Mouse (Mus musculus): ENCODE measurements around the gene Hlcs.

The Hlcs gene

DNA sequence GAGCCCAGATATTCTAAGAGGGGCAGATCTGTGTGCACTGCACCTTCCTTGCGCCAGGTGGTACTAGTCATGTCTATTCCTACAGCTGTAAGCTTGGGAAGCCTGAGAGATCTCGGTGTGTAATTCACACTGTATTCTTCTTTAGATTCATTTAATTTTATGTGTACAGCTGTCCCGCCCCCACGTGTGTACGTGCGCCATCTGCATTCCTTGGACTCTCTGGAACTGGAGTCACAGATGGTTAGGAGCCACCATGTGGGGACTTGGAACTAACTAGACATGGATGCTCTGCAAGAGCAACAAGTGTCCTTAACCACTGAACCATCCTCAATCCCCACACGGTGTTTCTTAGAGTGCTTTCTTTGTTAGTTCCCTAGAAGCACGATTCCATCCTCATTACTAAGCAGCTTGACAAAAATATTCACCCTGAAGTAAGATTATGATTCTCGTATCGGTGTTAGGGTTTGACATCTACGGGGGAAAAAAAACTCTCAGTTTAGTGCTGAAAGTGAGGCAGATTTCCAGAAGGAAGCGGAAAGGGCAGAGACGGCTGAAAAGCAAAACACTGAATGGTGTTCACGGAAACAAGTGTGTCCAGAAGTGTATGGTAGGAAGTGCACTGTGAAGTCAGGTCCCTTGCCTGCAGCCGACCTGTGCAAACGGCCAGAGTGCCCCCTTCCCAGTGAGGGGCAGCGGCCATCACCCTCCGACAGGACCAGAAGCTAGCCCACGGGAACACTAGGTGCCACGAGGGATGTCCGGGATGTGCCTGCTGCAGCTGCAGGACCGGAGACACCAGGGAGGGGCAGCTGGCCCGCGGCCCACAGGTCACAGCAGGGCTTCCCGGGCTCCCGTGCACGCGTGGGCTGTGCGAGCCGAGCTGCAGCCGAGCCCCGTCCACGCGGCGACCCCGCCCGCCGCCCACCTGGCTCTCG is 24.0 kb downstream of the Hlcs start:
- peak; percentile 75 to 93 for DNase-seq (ENCODE audit: low spot score in 2 of 2)

- DNase-seq (ENCODE audit: low spot score in 2 of 2) = no peak
Measured at GRCm38 (mm10) chr16:94287826-94288225, 25.5 kb downstream of the Hlcs start.

DNA sequence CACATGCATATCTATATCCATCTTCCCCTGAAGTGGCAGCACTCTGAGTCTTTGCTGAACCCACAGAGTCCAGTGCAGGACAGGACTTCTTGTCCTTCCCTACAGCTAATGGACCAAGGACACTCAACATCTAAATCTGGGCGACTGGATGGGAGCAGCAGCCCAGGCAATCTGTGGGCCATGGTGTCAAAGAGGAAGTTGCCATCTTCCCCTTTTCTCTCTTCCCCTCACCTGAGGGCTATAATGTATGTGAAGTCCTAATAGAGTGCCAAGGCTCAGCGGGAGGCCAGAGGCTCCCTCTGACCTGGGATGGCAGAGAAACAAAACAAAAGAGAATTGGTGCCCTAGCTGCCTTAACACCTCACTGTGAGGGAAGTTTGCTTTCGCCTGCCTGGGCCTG is 29.4 kb downstream of the Hlcs start:
- no peak for DNase-seq (ENCODE audit: low spot score in 2 of 2)

DNA sequence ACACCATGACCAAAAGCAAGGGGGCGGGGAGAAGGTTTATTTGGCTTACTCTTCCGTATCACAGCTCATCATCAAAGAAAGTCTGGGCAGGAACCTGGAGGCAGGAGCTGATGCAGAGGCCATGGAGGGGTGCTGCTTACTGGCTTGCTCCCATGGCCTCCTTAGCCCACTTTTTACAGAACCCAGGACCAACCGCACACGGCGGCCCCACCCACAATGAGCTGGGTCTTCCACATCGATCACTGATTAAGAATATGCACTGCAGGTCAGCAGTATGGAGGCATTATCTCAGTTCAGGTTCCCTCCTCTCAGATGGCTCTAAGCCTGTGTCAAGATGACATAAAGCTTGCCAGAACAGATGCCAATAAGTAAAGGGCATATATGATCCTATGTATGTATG is 42.5 kb downstream of the Hlcs start:
- no peak for DNase-seq (ENCODE audit: low spot score in 2 of 2)

- peak; percentile 89 to 90 for DNase-seq (ENCODE audit: low spot score in 2 of 2)
Measured at GRCm38 (mm10) chr16:94269635-94270034, 43.7 kb downstream of the Hlcs start.

- DNase-seq (ENCODE audit: low spot score in 2 of 2) = no peak
Measured at GRCm38 (mm10) chr16:94268205-94268604, 45.2 kb downstream of the Hlcs start.

- DNase-seq (ENCODE audit: low spot score in 2 of 2) = no peak
Measured at GRCm38 (mm10) chr16:94264611-94265010, 48.8 kb downstream of the Hlcs start.

DNA sequence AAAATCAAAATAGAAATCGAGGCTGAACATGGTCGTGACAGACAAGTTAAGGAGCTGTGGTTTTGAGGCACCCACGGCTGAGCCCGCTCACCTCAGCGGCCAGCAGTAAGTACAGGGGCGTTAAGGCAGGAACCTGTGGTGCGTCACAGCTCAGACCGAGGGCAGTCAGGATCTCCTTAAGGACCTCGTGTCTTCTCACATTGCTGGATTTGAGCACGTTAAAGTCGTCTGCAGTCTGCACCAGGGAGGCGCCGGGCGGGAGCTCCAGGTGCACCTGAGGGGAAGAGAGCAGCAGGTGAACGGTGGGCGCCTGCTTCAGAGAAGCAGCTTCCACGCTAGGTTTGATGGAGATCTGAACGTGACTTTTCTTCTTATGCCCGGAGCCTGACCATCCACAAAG is 50.9 kb downstream of the Hlcs start:
- DNase-seq (ENCODE audit: low spot score in 2 of 2) = no peak

DNA sequence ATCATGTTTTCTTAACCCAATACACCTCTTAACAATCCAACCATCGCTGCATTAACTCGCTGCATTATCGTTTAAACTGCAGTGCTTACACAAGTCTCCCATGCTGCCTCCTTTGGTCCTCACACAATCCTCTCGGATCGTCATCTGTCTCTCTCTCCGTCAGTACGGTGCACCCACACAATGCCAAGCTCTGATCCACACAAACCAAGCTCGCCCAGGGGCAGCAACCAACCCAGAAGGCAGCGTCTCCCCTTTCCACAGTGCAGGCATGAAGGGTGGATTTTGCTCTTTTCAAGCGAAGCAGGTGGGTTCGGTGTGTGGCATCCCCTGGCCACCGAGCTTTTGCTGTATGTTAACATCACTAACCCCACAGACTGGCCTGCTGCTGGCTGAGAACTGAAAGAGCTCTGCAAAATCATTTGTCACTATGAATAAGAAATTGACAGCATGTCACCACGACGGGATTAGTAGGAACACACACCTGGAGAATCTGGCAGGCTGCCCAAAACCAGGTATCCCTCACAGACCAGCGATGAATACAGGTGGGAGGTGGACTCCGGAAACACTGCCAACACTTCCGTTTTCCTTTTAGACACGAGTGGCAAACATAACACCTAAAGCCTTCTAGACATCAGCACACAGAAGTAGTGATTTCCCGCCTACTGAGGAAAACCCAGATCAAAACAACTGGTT is 52.3 kb downstream of the Hlcs start:
- DNase-seq (ENCODE audit: low spot score in 2 of 2) = no peak

DNA sequence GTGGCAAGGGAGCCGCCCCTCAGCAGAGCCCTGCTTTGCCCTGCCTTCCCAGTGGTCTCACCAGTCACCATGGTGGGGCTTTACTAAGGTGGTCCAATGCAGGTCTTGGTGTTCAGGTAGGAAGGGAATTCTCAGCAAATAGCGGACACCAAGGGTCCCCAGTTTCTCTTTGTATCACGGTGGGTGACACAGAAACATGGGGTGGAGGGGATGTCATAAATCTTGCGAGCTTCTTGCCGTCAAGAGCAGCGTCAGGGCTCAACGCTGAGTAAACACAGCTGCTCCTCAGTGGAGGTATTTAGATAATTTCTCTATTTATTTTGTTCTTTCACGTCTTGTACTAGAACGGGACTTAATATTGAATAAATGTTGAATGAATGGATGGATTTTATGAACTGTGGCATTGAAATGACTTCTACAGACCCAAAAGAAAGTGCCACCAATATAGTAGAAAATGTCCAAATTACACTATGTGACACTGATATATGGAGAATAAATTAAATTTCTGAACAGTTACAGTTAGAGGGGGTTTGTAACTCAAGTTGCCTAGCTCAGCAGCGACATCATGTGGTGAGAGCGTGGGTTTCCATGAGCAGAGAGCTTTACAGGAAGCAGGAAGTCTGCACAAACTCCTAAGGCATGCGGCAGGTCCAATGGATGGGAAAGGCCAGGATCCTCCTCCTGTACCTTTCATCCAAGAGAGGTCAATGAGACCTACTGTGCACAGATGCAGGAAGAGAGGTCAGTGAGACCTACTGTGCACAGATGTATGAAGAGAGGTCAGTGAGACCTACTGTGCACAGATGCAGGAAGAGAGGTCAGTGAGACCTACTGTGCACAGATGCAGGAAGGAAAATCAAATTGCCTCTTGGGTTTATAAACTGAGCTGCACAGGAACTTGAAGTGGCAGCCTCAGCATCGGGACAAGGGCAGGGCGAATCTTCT is 54.7 kb downstream of the Hlcs start:
- DNase-seq (ENCODE audit: low spot score in 2 of 2) = peak; percentile 75 to 76

DNA sequence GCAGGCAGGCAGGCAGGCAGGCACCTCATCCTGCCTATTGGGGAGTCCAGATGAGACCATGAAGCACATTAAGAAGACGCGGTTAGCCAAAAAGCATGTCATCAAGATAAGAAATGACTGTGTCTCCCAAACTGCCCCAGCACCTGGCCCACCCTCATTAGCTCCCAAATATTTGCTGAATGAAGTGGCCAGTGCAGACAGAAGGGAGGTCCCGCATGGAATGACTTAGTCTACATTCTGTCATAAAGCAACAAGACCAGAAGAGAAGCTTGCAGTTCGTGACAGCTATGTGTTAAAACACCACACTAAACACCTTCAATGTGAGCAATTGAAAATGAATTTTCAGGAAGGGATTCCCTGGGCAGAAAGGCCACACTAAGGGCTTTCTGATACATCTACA is 57.8 kb downstream of the Hlcs start:
- no peak for DNase-seq (ENCODE audit: low spot score in 2 of 2)

DNA sequence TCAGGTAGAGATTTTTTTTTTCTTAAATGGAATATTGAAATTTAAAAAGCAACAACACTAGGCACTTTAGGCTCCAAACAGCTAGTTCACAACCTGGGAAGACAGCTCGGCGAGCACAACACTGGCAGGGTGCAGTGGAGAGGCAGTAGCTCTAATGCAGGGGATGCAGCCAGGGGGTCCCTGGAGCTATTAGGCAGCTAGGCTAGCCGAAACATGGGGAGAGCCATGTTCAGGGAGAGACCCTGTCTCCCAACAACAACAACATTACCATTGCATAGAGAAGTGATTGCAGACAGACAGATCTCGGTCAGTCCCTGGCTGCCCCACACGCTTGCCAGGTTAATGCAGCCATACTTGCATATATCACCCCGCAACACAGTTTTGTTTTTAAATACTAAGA is 58.3 kb downstream of the Hlcs start:
- DNase-seq (ENCODE audit: low spot score in 2 of 2) = no peak

DNA sequence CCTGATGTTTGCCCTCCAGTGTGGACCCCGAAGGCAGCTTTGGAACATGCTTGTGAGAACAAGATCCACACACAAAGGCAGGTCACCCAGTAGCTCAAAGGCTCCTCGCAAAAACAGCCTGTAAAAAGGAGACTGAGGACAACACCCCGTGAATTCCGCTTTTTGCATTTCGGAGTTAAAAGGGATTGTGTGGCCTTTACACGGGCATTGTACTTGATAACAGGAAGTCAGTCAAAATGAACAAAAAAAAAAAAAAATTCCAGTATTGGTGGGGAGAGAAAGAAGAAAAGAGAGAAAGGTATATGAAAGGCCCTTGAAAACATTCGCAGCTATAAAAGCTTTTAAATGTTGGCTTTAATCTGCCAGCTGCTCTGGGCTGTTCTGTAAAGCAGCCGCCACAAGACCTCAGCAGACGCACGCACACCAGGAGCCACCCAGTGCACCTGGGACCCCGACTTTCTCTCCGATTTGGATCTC is 58.9 kb downstream of the Hlcs start:
- no peak for DNase-seq (ENCODE audit: low spot score in 2 of 2)

DNA sequence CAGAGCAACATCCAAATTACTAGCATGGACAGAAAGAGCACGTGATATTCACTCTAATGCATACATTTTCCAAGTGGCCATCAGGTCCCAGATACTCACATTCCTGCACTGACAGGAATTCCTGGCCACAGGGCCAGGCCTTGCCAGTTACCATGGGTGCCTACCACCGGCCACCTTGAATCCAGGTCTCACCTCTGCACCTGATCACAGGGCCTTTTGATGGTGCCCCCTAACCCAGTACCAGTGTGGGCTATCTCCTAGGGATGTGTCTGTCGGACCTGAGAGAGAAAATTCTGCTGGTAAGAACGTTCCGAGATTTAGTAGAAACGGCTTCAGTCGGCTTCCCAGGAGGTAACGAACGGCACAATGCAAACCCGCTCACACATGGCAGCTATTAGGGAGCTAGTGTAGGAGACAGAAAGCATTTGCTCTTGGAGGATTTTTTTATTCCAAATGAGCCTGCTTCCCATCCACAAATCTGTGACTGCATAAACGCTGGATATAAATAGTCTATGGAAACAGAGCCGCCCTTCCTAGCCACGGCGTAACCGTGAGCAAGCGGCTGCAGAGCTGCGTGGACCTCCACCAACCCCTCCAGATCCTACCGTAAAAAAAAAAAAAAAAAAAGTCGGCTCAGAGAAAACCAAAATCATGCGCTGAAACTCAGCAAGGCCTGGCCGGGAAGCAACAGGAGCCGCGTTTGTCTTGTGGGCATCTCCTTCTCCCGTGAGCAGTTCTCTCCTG is 59.5 kb downstream of the Hlcs start:
- DNase-seq (ENCODE audit: low spot score in 2 of 2) = no peak

DNA sequence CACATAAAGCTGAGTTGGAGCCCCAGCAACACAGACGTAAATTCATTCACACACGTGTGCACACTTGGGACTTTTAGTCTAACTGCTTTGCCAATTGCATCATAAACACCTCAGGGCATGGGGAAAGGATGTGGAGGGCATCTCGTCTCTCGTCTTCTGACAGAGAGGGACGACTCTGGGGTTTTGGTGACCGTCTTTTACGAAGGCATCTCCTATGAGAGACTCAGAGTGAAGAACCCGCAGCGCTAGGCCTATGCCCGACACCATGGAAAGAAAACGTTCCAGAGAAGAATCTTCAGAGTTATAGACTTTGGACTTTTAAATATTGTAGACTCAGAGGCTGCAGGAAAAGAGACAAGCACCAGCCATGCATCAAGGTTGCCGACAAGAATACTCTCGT is 61.6 kb downstream of the Hlcs start:
- DNase-seq (ENCODE audit: low spot score in 2 of 2) = no peak

DNA sequence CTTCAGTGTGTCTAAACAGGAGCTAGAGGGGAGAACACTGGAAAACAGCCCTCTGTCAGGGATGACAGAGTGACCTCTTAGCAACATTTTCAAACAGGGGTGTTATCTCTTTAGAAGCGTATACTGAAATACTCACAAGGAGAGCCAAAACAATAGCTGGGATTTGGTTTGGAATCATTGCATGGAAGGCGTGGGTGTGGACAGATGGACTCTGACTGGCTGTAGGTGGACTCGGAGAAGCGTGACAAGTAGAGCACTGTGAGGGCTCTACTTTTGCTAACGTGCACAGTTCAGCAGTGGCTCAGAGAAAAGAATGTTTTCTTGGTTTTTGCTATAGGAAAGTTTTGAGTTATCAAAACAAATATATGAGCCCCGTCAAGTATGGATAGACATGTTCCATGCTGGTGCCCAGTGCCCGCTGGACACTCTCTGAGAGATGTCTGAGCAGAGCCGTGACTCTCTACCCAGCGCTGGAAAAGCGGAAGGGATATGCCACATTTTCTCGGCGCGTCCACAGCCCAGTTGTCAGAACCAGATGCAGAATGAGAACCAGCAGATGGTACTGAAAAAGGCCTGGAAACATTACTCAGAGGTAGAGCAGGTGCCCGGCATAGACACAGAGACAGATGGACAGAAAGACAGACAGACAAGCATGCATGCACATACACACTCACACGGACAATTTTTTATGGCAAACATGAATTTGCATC is 62.6 kb downstream of the Hlcs start:
- DNase-seq (ENCODE audit: low spot score in 2 of 2) = peak; percentile 48 to 77

DNA sequence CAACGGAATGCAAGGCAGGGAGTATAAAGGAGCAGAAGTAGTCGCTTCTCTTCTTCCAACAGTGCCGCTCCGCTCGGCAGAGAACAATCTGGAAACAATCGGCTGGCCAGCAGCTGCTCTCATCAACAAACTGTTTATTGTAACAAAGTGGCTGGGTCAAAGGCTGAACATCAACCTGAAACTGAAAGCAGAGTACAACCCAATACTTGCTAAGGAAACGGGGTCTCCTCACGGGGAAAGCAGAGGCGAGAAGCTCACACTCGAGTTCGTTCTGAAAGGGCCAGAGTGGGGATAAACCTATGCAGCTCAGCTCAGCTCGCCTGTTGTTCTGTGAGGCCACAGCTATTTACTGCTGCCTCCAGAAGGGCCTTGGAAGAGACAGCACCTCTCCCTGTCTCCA is 63.2 kb downstream of the Hlcs start:
- no peak for DNase-seq (ENCODE audit: low spot score in 2 of 2)

DNA sequence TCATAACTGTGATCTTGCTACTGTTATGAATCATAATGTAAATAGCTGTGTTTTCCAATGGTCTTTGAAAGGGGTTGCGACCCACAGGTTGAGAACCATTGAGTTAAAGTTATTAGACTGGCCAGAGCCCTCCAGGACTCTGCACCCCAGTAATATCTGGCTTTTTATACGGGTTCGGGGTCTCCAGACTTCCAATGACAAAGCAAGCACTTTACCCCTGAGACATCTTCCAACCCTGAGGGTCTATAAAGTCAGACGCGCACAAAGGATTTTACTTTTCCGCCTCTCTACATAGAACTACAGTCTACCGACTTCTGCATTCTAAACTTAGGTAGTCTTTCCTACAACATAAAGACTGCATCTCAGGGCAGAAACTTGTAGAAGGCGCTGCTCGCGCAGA is 63.7 kb downstream of the Hlcs start:
- no peak for DNase-seq (ENCODE audit: low spot score in 2 of 2)

DNA sequence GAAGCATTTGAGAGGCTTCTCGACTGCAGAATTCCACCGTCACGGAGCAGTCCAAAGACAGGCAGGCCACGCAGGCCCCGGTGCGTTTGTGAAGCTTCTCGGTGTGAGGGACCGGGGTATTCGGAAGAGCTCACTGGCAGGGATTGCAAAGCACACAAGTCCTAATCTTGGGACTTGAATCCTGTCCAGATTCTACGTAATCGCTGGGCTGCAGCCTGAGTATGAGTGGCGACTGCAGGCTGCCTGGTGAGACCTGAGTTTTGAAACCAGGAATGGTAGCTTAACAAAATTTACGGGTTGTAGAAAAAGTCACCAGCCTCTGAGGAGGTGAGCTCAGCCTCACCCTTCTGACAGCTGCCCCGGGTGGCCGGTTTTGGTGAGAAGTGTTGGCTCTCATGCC is 64.7 kb downstream of the Hlcs start:
- DNase-seq (ENCODE audit: low spot score in 2 of 2) = no peak

DNA sequence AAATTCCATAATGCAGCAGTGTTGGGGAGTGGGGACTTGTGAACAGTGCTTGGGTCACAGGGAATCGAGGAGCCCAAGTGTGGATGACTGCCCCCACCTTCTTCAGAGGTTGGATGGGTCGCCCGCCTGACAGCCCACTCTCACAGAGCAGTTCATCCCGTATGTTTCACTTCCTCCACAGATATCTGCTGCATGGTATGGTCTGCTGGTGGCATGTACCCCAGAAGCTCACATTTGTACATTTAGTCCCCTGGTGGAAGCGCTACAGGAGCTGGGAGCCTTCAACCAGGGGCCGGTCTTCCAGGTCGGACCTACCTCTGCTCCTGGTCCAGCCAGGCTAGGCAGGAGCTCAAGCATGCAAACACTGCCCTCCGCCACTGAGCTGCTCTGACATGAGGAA is 66.4 kb downstream of the Hlcs start:
- no peak for DNase-seq (ENCODE audit: low spot score in 2 of 2)

Data from frontal cortex, postnatal 36 days (tissue).